Mouse (Mus musculus) retina, postnatal 7 days (tissue): ENCODE measurements around the gene Lrrc30.

Experiments
- DNase-seq: peaks from one replicate; pipeline ENCODE4 v3.0.0-alpha.2; 2012; ENCODE audit warnings: low read depth, low spot score

Lrrc30 gene

DNA sequence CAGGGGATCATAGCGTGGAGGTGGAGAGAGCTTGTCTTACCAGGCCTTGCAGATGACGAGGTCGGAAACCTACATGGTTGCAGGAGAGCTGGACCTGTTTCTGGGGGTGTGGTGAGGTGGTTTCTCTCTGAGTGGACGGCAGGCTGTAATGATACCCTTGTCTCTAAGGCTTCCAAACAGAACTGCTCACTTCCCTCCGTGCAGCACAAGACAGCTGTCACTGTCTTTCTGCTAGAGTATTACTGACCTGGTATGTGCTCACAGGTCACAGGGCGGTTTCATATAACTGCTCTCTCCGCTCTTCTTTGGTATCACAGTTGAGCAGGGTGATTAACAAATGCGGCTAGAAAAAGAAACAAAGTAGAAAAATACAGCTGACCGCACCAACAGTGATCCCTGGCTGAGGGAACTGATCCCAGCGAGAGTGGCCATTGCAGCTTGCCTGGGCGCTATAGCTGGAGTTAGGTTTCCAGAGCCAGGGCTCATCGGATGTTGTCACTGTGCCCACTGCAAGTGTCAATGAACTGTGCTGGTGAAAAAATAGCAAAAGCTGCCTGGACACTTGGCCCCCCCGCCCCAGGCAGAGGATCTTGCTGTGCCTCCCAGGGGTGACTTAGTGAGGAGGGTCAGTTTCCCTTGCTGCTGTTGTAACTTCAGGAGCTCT is at the start of gene Lrrc30:
Gene Lrrc30 (minus strand): TSS at position 48 of the 664 bp plus-strand sequence.
- no peak for DNase-seq

DNA sequence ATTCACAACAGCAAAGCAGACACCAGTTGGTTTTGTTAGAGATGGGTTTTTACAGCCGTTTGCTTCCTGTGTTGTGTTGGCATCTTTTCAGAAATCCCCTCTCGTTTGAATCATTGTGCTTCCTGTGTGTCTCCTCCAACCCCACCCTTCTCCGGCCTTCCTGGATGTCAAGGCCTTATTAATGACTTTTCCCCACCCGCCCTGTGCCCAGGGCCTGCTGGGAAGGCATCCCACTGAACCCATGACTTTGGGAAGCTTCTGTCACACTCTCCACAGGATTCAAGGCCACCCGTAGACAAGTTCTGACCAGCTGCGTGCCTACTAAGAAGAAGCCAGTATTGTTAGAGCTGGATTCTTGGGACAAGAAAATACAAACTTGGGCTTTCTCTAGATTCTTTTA is 48.6 kb upstream of the Lrrc30 start:
- DNase-seq, result no peak

DNA sequence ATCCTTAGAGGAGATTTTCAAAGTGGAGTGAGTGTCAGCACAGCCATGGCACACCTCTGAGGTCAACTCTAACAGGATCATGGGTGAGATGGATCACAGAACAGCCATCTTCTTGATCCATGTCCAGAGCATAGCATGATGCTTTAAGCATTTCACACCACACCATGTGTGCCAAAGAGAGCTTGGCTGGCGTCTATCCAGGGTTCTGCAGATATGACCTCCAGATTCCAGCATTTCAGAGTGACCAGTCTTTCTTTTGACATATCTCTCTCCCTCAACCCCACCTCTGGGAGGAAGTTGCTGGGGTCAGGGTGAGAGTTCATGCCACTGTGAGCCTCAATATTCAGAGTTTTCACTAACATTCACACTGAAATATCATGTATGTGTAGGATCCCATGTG is 46.1 kb upstream of the Lrrc30 start:
- no peak for DNase-seq

DNA sequence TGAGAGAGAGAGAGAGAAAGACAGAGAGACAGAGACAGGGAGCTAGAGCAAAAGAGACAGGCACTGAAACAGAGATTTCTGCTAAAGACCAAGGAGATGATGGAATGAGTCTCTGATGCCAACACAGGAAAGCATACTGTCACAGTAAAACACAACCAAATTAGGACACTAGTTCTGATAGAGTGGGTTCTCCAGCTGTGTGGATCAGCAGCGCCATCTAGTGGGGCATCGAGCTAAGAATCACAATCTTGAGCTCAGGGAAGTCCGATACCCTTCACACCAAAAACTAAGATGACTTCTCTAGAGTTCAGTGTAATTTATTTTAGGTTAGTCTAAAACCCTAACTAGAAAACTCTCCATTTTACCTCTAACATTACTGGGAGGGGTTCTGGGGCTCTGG is 35.5 kb upstream of the Lrrc30 start:
- DNase-seq, result peak; percentile 49

DNA sequence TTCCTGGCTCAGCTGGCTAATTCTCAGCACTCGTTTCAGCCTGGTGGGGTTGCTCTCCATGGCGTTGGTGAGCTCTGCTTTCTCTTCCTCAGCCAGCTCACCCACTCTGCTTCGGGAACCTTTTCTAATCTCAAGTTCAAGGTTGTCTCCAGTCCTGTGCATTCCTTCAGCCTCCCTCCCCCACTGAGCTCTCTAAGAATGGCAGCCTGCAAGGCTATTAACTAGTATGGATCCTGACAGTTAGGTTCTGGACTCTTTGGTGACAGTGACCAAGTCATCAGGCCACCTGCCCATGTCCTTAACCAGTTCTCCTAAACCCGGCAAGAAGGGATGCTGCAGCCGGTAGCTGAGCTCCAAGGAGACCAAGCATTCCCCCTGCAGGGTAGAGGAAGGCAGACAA is 34.5 kb upstream of the Lrrc30 start:
- DNase-seq, result no peak

DNA sequence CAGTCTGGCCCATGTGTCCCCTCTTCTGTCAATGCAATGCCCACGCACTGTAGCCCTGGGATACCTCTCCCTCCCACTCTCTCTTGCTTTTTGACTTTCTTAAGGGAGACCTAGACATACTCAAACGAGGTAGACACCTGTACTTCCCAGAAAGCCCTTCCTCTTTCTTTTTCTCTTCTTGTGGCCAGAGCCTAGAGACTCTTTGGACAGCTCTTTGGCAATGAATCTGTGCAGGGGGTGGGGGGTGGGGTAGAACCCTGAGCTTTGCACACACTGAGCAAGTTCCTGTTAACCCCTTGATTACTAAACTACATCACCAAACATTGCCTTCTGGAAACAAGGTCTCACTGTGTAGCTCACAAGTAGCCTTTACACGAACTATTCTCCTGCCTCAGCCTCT is 31.8 kb upstream of the Lrrc30 start:
- no peak for DNase-seq

DNA sequence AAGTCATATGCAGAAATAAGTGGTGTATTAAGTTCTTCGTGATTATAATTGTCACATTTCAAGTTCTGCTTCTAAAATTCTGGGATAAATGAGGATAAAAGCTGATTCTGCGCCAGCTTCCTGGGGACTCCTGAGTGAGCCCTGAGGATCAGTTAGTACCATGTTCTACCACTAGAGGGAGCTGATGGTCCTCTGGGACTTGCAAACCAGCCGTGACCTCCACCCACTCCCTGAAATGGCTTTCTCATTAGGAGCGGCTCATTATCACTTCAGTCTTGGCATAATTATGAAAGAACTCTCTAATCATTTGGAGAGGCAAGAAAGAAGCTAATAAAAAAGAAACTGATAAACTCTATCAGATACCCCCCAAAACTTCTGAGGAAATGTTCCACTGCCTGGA is 19.0 kb upstream of the Lrrc30 start:
- peak; percentile 65 for DNase-seq

DNA sequence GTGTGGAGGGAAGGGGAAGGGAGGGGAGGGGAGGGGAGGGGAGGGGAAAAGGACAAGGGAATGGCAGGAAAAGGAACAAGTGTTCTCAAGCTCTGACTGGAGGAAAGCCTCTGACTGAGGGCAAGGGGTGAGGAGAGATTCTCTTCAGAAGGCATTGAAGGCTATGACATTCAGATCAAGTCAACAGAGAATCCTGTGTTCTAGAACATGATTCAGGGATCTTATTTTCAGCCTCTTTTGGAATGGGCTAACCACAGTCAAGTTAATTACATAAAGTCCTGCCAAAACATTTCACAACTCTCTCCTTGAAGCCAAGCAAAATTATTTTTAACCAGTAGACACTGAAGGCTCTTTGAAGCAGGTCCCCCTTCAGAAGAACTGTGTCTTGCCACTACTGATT is 9.1 kb upstream of the Lrrc30 start:
- DNase-seq, result no peak

DNA sequence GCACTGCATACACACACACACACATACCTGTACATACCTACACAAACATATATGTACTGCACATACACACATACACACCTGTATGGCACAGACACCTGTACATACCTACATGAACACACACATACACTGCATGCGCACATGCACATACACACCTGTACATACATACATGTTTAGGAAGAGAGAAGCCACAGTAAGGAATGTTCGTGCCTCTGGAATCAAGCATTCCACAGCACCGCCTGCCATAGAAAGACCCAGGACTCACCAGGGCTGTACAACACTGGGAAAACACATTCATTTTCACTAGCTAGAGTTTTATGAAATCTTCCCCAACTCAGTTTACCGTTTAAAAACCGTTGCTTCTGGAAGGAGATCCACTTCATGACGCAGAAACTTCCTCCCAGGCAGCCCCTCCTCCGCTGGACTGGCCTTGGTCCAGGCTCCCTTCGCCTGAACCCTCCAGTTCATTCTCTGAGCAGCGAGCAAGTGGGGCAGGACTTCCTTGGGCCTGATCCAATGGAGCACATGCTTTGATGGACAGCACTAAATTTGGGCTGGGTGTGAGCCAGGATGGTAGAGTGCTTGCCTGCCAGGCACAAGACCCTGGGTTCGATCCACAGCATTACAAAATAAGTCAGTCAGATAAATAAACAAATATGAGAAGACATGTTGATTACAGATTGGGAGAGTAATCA is 5.7 kb upstream of the Lrrc30 start:
- no peak for DNase-seq

DNA sequence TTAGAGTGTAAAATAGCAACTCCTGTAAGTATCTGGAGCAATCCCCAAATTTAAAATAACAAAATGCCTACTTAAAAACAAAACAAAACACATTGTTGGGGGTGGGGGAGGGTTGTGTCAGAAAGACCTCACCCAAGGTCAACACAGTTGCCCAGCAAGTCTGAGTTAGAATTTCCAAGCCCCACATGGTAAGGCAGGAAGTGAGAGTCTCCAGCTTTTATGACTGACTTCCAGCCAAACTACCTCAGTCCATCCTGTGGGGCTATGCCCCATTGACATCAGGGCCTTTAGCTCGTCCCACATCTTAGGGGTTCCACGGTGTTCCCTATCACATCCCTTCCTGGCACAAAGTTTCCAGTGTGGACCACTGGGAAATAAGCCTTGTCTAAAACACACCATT is 4.4 kb upstream of the Lrrc30 start:
- DNase-seq, result no peak

DNA sequence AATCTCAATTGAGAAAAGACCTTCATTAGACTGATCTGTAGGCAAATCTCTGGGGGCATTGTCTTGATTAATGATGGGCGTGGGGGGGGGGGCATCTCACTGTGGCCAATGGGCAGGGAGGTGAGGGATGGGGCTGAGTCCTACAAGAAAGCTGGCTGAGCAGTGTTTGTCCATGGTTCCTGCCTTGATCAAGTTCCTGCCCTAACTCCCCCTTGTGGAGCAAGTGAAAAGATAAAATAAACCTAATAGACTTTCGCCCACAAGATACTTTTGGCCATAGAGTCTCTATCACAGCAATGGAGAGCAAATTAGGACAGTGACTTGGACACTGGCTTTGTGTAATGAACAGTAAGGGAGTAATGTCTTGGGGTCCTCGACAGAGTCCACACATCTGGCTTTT is 3.8 kb upstream of the Lrrc30 start:
- DNase-seq, result no peak

DNA sequence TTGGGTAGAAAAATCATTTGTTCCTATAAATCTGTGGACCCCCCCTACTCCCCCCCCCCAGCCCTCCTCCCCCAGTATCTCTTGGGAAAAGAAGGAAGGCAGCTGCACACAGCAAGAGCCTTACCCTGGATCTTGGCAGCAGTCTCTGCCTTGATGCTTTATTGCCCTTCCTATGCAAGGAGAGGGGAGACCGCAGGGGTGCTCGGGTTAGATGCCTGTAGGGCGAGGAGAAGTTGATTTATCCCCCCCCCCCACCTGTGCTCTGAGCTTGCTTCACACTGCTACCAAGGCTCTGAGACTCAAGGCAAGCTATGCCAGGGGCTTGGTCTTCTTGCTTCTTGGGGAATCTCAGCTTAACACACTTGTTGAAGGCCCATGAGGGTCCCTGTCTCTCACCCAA is 2.8 kb downstream of the Lrrc30 start:
- DNase-seq, result no peak

DNA sequence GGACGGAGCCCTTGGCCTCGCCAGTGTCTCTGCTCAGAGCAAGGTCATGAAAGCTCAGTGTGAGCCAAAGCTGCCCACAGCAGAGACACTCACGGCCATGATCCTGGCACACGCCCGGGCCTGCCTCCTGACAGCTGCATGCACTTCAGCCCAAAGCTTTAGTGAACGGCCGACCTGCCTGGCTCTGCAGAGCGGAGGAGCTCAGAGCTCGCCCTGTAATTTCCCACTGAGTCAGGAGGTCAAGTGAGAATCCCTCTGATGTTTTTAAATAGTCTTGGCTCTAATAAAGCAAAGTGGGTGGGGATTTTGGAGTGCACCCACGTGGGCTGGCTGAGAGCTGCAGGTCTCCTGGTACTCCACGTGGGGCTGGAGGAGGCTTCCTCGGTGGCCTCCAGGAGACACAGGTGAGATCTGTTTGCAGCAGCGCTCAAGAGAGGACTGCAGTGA is 3.3 kb downstream of the Lrrc30 start:
- DNase-seq, result no peak

DNA sequence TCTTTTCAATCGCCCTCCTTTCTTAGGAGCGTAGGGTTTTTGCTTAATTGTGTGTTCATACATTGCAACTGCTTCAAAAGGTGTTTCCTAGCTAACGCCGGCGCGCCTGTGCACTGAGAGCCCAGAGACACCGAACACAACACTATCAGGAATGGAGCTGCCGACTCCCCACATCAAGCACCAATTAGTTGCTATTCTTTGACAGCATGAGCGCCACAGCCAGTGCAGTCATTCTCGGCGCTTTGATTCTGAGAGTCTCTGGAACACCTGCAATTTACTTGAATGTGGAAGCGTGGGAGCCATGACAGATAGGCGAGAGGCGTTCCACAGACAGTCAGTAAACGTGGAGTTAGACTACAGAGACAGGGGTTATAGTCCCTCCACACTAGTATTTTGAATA is 4.0 kb downstream of the Lrrc30 start:
- no peak for DNase-seq

DNA sequence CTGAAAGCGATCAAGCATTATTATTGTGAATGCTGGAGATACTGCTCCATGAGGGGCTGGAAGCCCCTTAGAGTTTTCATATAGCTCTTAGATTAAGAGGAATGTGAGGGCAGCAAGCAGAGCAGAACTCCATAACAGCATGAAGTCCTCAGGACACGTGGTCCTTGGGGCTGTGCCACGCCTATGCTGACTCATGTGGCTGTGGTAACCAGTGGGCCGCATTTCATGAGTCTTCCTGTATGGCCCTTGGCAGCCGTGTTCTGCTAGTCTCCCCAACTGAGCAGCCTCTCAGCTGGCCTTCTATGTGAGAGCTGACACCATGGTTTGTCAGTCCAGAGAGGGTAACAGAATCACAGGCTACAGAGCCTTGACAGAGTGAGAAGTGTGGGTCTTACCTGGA is 7.1 kb downstream of the Lrrc30 start:
- no peak for DNase-seq

DNA sequence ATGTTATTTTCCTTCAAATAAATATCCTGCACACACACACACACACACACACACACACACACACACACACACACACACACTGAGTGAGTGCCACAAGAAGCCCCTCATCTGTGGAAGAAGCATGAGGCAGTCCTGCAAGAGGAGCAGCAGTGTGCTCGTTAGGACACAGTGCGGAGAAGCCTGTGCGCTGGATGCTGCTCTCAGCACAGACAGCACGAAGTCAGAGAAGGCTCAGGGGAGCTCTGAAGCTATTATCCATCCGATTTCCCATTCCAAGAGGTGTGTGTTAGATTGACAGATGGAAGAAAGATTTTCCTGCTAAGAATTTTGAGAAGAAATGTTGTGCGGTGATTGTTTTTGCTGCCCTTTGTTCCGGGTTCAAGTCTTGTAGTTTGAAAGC is 13.5 kb downstream of the Lrrc30 start:
- no peak for DNase-seq

DNA sequence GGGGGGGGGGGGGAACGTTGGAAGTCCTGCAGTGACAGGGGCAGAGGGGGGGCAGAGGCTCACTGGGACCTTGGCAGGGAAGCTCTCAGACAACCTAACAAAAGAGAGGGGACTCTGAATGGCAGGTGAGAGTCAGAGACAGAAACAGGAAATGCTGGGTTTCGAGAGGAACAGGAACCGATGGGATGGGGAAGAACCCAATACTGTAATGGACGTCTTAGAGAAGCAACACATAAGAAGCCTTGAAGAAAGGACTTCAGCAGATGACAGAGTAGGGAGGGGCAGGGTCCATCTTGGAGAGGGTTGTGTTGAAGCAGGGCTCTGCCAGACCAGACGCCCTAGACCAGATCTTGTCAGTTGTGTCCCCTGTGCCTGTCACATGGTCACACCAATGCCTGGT is 18.1 kb downstream of the Lrrc30 start:
- no peak for DNase-seq

DNA sequence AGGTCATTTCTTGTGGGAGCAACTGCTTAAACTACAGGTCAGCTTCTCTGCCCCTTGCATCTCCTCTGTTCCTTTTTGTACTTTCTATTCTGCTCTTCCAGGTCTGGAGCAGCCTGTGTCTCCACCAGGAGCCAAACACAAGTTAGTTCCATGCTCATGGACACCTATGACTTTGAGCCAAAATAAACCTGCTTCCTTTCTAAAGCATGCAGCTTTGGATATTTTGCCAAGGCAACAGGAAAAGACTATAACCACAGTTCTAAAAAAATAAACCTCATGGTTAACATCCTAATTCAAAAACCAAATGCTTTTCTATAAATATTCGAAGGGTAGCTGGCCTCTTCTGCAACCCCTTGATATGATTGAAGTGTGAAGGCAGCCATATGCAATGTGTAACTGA is 19.9 kb downstream of the Lrrc30 start:
- DNase-seq, result no peak

DNA sequence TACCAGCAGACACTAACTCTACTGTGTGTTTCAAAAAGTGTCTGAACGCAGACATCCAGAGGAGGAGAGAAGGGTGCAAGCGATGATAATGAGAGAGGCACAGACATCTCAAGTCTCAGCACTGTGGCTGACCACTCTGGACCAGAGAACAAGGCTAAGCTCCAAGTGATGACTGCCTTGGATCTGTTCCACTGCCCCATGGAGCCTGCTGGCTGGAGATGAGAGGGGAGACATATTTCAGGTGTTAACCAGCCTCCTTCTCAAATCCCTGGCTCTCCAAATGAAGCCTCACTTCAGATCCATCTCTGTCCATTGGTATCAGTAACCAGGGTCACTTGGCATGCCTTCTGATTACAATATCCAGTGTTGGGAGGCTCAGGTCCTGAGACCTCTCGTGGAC is 20.4 kb downstream of the Lrrc30 start:
- no peak for DNase-seq

DNA sequence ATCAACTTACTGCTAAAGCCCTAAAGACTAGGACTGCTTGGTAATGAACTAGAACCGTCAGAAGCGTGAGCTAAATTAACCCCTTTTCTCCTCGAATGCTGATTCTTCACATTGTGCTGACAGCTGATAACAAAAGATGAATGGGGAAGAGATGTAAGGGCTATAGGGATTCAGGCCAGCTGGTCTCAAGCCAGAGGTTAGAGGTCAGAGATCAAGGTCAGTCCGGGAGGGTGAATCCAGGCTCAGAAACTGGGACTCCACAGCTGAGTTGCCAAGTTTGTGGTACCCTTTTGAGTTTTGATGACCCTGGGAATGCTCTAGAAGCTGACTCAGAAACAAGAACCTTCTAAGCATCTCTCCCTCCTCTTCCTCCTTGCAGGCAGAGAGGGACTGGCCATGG is 28.1 kb downstream of the Lrrc30 start:
- DNase-seq, result no peak

DNA sequence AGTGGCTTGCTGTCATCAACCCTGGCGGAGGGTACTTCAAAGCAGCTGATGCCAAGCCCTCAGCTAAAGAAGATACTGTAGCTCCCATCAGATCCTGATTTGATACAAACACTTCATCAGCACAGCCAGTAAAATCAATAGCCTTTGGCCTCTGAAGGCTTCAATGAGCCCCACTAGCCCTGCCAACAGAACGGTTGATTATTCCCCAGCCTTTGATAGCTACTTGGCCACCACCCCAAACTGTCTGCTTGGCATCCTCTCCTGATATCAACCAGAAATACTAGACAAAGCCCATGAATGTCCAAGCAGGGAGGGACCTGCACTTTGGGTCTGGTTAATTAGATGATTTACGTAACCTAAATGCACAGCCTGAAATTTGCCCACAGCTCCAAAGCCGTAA is 30.0 kb downstream of the Lrrc30 start:
- no peak for DNase-seq

DNA sequence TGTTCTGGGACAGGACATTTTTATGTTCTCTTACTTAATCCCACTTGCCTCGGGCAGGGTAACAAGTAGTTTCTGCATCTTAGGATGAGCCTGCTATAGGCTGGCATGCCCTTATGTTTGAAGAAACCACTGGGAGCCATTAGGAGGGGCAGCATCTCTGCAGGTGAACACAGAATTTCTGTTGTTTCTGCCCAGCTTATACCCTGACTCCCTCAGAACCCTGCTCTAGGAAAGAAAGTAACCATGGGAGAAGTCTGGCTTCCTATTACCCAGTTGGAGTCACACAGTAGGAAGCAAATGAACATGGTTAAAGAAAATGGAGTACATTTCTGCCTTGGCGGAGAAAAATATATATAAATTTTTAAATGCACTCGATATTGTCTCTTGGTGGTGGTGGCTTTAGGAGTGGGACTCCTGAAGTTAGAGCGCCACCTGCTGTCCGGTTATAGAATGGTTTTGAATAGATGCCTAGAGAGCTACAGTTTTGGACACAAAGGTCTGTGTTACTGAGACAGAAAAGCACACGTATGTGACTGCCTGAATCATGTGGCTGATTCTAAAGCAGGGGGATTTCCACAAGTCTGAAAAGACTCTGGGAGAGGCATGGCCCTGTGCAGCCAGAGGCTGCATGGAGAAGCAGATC is 47.5 kb downstream of the Lrrc30 start:
- DNase-seq, result peak; percentile 71

DNA sequence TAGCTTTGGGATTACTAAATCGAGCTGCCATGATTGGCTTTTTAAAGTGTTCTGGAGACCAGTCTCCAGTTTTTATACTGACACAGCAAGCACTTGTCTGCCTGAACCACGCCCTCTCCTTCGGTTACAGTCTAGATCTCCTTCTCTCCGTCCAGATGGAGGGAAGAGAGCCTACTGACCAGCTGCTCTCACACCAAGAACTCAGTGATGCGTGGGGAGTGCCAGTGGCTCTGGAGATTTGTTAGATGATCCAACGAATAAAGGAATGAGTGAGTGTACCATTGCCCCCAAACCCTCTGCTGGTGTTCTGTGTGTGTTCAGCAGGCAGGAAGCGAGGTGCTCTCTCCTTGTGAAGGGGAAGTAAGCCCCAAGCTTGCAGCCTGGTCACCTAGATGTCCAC is 48.0 kb downstream of the Lrrc30 start:
- no peak for DNase-seq
